Mouse (Mus musculus) lung, embryonic 16.5 days (tissue): ENCODE data around the gene Nxt2. TPM values are rescaled to one million over a fixed set of nuclear protein-coding genes. Genes with fewer than 3 reads are reported as not detected.
"Not testable (repeated sequence)": the region's sequence is repeated elsewhere in the genome, so short reads cannot be mapped to it uniquely, and the experiment has no call there.

Experiments used
- ATAC-seq: fragments of 200-750 bp; cut with Nextera tagmentation; 2 replicates; pipeline ENCODE4 v1.8.0; 2017; ENCODE audit warnings: low read depth, mild to moderate bottlenecking, moderate library complexity
- H3K27ac ChIP-seq: fragments of 300-500 bp; sonication (generic); 2 replicates; pipeline ENCODE4 v1.5.1; 2014; ENCODE audit warnings: mild to moderate bottlenecking, control low read depth, low read length
- H3K27me3 ChIP-seq: fragments of 300-500 bp; sonication (generic); 2 replicates; pipeline ENCODE4 v1.6.1; 2014; ENCODE audit warnings: low read depth, low read length, mixed read lengths; ENCODE audit not compliant: control insufficient read depth, insufficient read depth
- H3K36me3 ChIP-seq: fragments of 300-500 bp; sonication (generic); 2 replicates; pipeline ENCODE4 v1.6.1; 2014; ENCODE audit warnings: low read length; ENCODE audit not compliant: control insufficient read depth, insufficient read depth
- H3K4me1 ChIP-seq: fragments of 300-500 bp; sonication (generic); replicated peaks from 2 replicates; pipeline ENCODE4 v1.6.1; 2014; ENCODE audit warnings: low read length, mixed read lengths; ENCODE audit not compliant: control insufficient read depth, insufficient read depth
- H3K4me2 ChIP-seq: fragments of 300-500 bp; sonication (generic); 2 replicates; pipeline ENCODE4 v1.6.1; 2014; ENCODE audit warnings: low read depth, low read length, control low read depth
- H3K4me3 ChIP-seq: fragments of 300-500 bp; sonication (generic); 2 replicates; pipeline ENCODE4 v1.5.1; 2014; ENCODE audit warnings: mild to moderate bottlenecking, low read length, control low read depth
- H3K9ac ChIP-seq: fragments of 300-500 bp; sonication (generic); 2 replicates; pipeline ENCODE4 v1.6.1; 2014; ENCODE audit warnings: low read length, control low read depth
- H3K9me3 ChIP-seq: fragments of 300-500 bp; sonication (generic); 2 replicates; pipeline ENCODE4 v1.6.1; 2016; ENCODE audit warnings: low read length; ENCODE audit not compliant: control insufficient read depth
- WGBS: fragments of 180-500 bp; shearing (Covaris S2); extraction: QIAGEN DNeasy Blood & Tissue Kit; methylation state at CpG from one replicate; pipeline ENCODE4 v1.1.7; 2014; 5-methylcytosine and 5-hydroxymethylcytosine counted together
- polyA plus RNA-seq: library from polyadenylated mRNA; unstranded; fragments of >200 nt; fragmentation: Nextera tagmentation; extraction: Ambion mirVana; gene quantifications from 2 replicates; pipeline ENCODE4 v1.2.1, GENCODE M21; 2015

The Nxt2 gene
- polyA plus RNA-seq, 1 experiment from 2014 or later, result 25.7 TPM

- no peaks in the 10 kb centered on the region for H3K4me1 ChIP-seq
- H3K27ac ChIP-seq, result peak overlapping the region; percentile 95
- no peaks in the 10 kb centered on the region for H3K27me3 ChIP-seq
- H3K9me3 ChIP-seq, result no peaks in the 10 kb centered on the region
- peak overlapping the region; percentile 65 for H3K9ac ChIP-seq
- no peaks in the 10 kb centered on the region for H3K36me3 ChIP-seq
- WGBS, result 18% methylated on average over 15 of the region's 15 CpGs
- ATAC-seq, result peak; percentile 82
- peak overlapping the region; percentile 53 for H3K4me2 ChIP-seq
- H3K4me3 ChIP-seq, result peak overlapping the region; percentile 60
These were observed 956 bp downstream of the Nxt2 start for GRCm38 (mm10) chrX:142227398-142228054.

DNA sequence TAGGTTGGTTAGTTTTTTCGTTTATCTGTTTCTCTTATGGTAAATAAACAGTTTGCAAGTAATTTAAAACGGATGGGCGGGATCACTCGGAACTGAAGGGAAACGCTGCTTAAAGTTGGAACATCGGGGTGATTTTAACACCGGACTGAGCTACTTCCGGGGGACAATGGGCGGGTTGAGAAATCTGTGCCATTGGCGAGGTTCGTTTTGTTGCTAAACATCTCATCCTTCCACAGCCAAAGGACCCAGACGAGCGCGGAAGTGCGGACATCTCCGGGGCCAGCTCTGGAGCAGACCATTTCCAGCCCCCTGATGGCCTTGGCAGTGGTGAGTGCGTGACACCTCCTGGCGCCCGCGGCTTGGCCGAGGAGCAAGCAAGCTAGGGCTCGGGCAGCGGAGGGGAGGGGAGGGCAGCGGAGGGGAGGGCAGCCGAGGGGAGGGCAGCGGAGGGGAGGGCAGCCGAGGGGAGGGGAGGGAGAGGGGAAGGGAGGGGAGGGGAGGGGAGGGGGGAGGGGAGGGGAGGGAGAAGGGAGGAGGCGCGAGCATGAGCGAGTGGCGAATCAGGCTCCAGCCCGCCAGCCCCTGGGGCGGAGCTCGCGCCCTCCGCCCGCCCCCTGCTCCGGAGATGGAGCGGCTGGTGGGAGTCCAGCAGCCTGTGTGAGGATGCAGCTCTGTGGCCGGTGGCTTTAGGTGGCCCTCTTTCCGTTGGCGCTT, 1.6 kb downstream of the Nxt2 start:
- 15% methylated on average over 34 of the region's 42 CpGs for WGBS
- Histone ChIP-seq H3K9ac (peak overlapping the region; percentile 65), H3K4me1 (no peaks in the 10 kb centered on the region)

GRCm38 (mm10) chrX:142228769-142229158, 2.2 kb downstream of the Nxt2 start:
- Histone ChIP-seq H3K4me1 (no peaks in the 10 kb centered on the region), H3K4me2 (peak overlapping the region; percentile 53), H3K27ac (no peak overlapping the region), H3K9ac (no peak overlapping the region), H3K27me3 (no peaks in the 10 kb centered on the region), H3K9me3 (no peaks in the 10 kb centered on the region), H3K4me3 (peak overlapping the region; percentile 60), H3K36me3 (no peaks in the 10 kb centered on the region)
- 35% methylated on average over 7 of the region's 7 CpGs for WGBS
- ATAC-seq, result no peak

More for the DNA sequence above, 1.6 kb downstream of the Nxt2 start:
- Histone ChIP-seq H3K4me2 (peak overlapping the region; percentile 53), H3K27me3 (no peaks in the 10 kb centered on the region), H3K27ac (peak overlapping the region; percentile 95), H3K36me3 (no peaks in the 10 kb centered on the region), H3K4me3 (peak overlapping the region; percentile 60), H3K9me3 (no peaks in the 10 kb centered on the region)
- ATAC-seq, result peak; percentile 97

DNA sequence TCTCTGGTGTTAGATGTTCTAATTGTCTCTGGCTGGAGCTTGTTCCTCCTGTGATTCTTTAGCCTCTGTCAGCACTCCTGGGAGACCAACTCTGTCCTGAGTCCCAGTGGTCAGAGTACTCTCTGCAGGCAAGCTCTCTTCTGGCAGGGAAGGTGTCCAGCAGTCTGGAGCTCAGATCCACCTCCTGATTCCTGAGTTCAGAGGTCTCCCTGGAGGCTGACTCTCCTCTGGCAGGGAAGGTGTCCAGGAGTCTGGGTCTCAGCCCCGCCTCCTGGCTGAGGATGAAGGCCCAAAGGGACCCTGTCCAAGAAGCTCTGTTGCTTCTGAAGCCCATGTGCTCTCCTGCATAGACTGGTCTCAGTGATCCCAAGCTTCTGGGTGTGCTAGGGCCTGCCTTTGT, 9.6 kb downstream of the Nxt2 start:
- WGBS, result 76% methylated on average over 1 of the region's 1 CpGs
- not testable (repeated sequence) for H3K4me3 ChIP-seq, H3K27me3 ChIP-seq, H3K4me2 ChIP-seq, H3K9me3 ChIP-seq, H3K36me3 ChIP-seq, H3K9ac ChIP-seq, ATAC-seq, H3K4me1 ChIP-seq, H3K27ac ChIP-seq

GRCm38 (mm10) chrX:142237101-142237500, 10.5 kb downstream of the Nxt2 start:
- ATAC-seq, result no peak
- Histone ChIP-seq H3K27ac (no peak overlapping the region), H3K4me2 (no peak overlapping the region), H3K4me1 (no peaks in the 10 kb centered on the region), H3K9ac (no peak overlapping the region), H3K9me3 (no peaks in the 10 kb centered on the region), H3K36me3 (no peaks in the 10 kb centered on the region), H3K4me3 (no peak overlapping the region), H3K27me3 (no peaks in the 10 kb centered on the region)
- whole genome bisulfite sequencing, result 43% methylated on average over 2 of the region's 2 CpGs

GRCm38 (mm10) chrX:142245682-142246327, 19.2 kb downstream of the Nxt2 start:
- no peaks in the 10 kb centered on the region for H3K36me3 ChIP-seq
- no peak overlapping the region for H3K4me3 ChIP-seq
- H3K27ac ChIP-seq, result no peak overlapping the region
- H3K27me3 ChIP-seq, result no peaks in the 10 kb centered on the region
- no peak overlapping the region for H3K4me2 ChIP-seq
- ATAC-seq, result no peak
- H3K4me1 ChIP-seq, result no peaks in the 10 kb centered on the region
- WGBS, result 68% methylated on average over 5 of the region's 5 CpGs
- no peaks in the 10 kb centered on the region for H3K9me3 ChIP-seq
- H3K9ac ChIP-seq, result no peak overlapping the region

DNA sequence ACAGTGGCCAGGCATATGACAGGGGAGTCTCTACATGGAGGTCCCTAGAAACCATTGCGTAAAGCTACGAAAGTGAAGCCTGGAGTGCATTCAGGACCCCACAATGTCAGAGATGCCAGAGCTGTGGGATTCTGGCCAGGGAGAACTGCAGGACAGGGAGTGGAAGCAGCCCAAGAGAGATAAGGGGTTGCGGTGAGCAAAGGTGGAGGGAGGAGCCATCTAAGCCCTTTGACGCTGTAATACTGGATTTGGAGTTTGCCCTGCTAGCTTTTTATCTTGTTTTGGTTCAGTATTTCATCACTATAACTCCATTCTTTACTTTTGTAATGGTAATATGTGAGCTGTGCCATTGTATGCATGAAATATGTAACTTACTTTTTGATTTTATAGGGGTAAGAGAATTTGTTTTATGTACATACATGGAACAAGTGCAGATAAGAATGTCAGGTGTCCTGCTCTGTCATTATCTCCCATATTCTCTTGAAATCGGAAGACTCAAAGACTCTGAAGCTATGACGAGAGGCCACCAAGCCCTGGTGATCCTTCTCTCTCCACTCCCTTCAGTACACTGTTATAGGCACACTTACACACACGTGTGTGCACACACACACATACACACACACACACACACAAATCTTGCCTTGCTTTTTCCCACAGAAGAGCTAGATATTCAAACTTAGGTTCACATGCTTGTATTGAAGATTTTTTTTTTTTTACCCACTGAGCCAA, 23.6 kb downstream of the Nxt2 start:
- WGBS, result 73% methylated on average over 7 of the region's 7 CpGs
- Histone ChIP-seq H3K36me3 (no peaks in the 10 kb centered on the region), H3K4me1 (no peaks in the 10 kb centered on the region), H3K4me2 (no peak overlapping the region), H3K27ac (no peak overlapping the region), H3K9me3 (no peaks in the 10 kb centered on the region), H3K4me3 (no peak overlapping the region), H3K27me3 (no peaks in the 10 kb centered on the region), H3K9ac (no peak overlapping the region)
- no peak for ATAC-seq

DNA sequence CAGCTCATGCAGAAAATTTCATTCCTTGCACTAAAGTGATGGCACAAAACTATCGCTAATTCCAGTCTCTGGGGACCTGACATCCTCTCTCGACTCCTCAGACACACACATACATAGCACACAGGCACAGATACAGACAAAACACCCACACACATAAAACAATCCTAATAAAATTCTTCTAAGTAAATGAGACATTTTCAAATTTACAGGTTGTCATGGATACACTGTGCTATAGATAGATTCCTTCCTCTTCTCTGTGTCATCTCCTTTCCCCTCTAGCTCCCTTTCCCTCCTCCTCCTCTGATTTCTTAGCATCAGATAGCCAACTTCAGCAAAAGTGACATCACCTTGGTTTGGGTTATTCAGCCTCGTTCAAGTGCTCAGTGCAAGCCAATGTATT, 49.5 kb downstream of the Nxt2 start:
- Histone ChIP-seq H3K27me3 (no peaks in the 10 kb centered on the region; the same call in 1 of the 2 replicates), H3K4me1 (no peaks in the 10 kb centered on the region), H3K4me3 (no peak overlapping the region), H3K4me2 (no peak overlapping the region), H3K27ac (no peak overlapping the region), H3K9me3 (no peaks in the 10 kb centered on the region), H3K36me3 (no peaks in the 10 kb centered on the region), H3K9ac (no peak overlapping the region)
- ATAC-seq, result no peak
- WGBS, result 52% methylated on average over 3 of the region's 3 CpGs

DNA sequence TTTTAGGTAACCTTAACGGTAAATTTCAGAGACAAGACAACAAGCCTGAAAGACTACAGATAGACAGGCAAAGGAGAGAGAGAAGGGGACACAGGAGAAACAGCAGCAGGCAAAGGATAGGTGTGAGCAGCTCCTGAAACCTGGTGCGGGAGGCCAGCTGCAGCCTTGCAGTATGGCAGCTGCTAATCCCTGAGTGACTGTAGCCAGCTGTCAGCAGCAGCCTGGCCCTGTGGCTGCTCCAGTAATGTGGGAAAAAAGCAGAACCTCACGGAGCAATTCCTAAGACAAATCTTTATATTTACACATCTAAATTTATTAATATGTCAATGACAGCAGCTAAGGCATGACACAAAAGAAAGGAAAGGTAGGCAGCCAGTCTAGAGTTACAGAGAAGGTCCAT, 50.0 kb downstream of the Nxt2 start:
- ATAC-seq, result no peak
- H3K9me3 ChIP-seq, result no peaks in the 10 kb centered on the region

More for the DNA sequence above, 50.0 kb downstream of the Nxt2 start:
- no peaks in the 10 kb centered on the region for H3K27me3 ChIP-seq
- H3K9ac ChIP-seq, result no peak overlapping the region
- no peak overlapping the region for H3K4me3 ChIP-seq
- no peak overlapping the region for H3K27ac ChIP-seq
- H3K4me1 ChIP-seq, result no peaks in the 10 kb centered on the region
- no peaks in the 10 kb centered on the region for H3K36me3 ChIP-seq
- no peak overlapping the region for H3K4me2 ChIP-seq
- WGBS, result 35% methylated on average over 3 of the region's 3 CpGs
